Mouse (Mus musculus) brain, embryonic 14.5 days (tissue): ENCODE data around the gene Ripk3.

ENCODE experiments used
- CTCF ChIP-seq: fragments of 200-500 bp; IDR thresholded peaks from 2 replicates; pipeline ENCODE4 v1.5.1; 2012; ENCODE audit warnings: inconsistent platforms, mild to moderate bottlenecking, moderate library complexity, borderline replicate concordance; ENCODE audit not compliant: insufficient read depth, insufficient read length; ENCODE audit errors: extremely low read depth
- POLR2A ChIP-seq: fragments of 200-500 bp; IDR thresholded peaks from 2 replicates; pipeline ENCODE4 v1.6.1; 2012; ENCODE audit warnings: mild to moderate bottlenecking, inconsistent platforms, borderline replicate concordance; ENCODE audit not compliant: poor library complexity, insufficient read depth, insufficient read length, severe bottlenecking; ENCODE audit errors: extremely low read depth

DNA sequence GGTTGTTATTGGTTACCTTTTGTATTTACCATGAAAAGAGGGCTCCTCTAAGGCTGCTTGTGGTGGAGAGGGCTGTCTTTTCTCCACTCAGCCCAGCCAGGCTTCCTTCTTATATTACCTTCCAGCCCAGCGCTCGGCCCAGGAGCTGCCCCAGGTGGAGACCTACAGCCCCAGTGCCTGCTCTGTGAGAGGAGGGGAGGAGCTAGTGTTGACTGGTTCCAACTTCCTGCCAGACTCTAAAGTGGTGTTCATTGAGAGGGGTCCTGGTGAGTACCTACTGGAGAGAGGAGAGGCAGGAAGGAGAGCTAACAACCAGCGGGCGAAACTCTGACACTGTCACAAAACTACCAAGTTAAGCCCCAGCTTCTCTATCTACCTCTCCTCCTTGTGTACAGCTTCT lies 41.7 kb upstream of the Ripk3 start:
- TF ChIP-seq CTCF: no peak
- TF ChIP-seq POLR2A: no peak
